In the genomic region with DNA sequence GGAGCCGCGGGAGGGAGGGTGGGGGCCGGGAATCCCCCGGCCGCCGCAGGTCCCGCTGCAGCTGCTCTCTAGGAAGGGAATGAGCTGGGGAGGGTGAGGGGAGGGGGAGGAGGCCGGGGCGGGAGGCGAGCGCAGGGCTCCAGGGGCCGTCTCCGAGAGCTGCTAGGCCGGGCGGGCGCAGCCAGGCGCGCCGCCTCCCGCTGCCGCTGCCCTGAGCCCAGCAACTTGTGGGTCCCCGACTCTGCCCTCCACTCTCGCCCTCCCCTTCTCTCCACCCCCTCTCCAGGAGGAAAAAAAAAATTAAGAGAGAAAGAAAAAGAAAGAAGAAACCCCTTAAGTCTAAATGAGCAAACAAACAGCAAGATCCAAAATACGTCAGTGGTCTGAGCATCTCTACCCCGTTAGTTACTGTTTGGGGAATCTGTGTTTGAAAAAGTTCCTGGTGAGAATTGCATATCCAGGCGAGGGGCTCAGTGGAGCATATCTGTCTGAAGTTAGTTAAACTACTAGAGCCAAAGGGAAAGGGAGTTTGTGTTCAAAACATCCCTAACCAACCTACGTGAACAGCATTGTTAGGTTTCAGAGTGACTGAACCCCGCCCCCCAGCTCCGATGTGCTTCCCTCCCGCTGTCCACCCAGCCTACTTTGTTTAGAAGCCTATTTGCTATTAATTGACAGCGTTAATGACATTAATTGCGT, we compare ENCODE assay signal across 8 mouse cellular contexts. TPM values are rescaled to one million over a fixed set of nuclear protein-coding genes. Genes with fewer than 3 reads are reported as not detected.
DNase-seq lines count a peak whose midpoint lies in the region; ATAC-seq lines count a peak whose summit lies in the region.

No protein-coding gene starts in this region.

- no peaks in the 10 kb centered on the region for H3K9me3 ChIP-seq in forebrain, embryonic 11.5 days (ENCODE audit: control insufficient read depth, low read length)
- no peaks in the 10 kb centered on the region for H3K9me3 ChIP-seq in intestine, embryonic 15.5 days
- no peaks in the 10 kb centered on the region for H3K9me3 ChIP-seq in liver, embryonic 11.5 days (ENCODE audit: control insufficient read depth, low read length)

- peak overlapping the region; percentile 85 for H3K4me3 ChIP-seq in forebrain, embryonic 11.5 days (ENCODE audit: low read depth, low read length)
- peak overlapping the region; percentile 81 for H3K4me3 ChIP-seq in intestine, embryonic 15.5 days (replicated peaks)
- H3K4me3 ChIP-seq in liver, embryonic 11.5 days (ENCODE audit: low read depth, low read length) = peak overlapping the region; percentile 71

- H3K4me1 ChIP-seq in forebrain, embryonic 11.5 days (replicated peaks; ENCODE audit: control insufficient read depth, insufficient read depth, low read length) = peaks cover 10% of the 10 kb centered on the region; the same call in 1 of the 2 replicates
- H3K4me1 ChIP-seq in intestine, embryonic 15.5 days (replicated peaks) = peaks cover 8% of the 10 kb centered on the region
- H3K4me1 ChIP-seq in liver, embryonic 11.5 days (replicated peaks; ENCODE audit: control insufficient read depth, insufficient read depth, low read length) = no peaks in the 10 kb centered on the region

- peak overlapping the region; percentile 54 for H3K4me2 ChIP-seq in forebrain, embryonic 11.5 days (ENCODE audit: low read depth, low read length, severe bottlenecking)
- H3K4me2 ChIP-seq in intestine, embryonic 15.5 days (replicated peaks) = peak overlapping the region; percentile 94
- H3K4me2 ChIP-seq in liver, embryonic 11.5 days = peak overlapping the region; percentile 81

- peak overlapping the region; percentile 99 for H3K27ac ChIP-seq in forebrain, embryonic 11.5 days (ENCODE audit: low read depth, low read length)
- no peak overlapping the region for H3K27ac ChIP-seq in intestine, embryonic 15.5 days
- H3K27ac ChIP-seq in liver, embryonic 11.5 days (ENCODE audit: low read depth, low read length) = 0 out of 2 replicates have a peak overlapping the region, but pooled peaks have one; percentile 25

- no peaks in the 10 kb centered on the region for H3K27me3 ChIP-seq in forebrain, embryonic 11.5 days (ENCODE audit: control insufficient read depth, insufficient read depth, low read length)
- peaks cover 19% of the 10 kb centered on the region for H3K27me3 ChIP-seq in intestine, embryonic 15.5 days (replicated peaks)
- H3K27me3 ChIP-seq in liver, embryonic 11.5 days (replicated peaks; ENCODE audit: control insufficient read depth, insufficient read depth, low read length) = peaks cover 67% of the 10 kb centered on the region

- H3K9ac ChIP-seq in forebrain, embryonic 11.5 days (ENCODE audit: low read length) = peak overlapping the region; percentile 99
- peak overlapping the region; percentile 34 for H3K9ac ChIP-seq in intestine, embryonic 15.5 days
- H3K9ac ChIP-seq in liver, embryonic 11.5 days (ENCODE audit: low read depth, low read length) = 0 out of 2 replicates have a peak overlapping the region, but pooled peaks have one; percentile 5

- under 1% methylated on average over 26 of the region's 32 CpGs for WGBS in forebrain, embryonic 11.5 days
- under 1% methylated on average over 29 of the region's 32 CpGs for WGBS in intestine, embryonic 15.5 days
- WGBS in liver, embryonic 11.5 days = under 1% methylated on average over 29 of the region's 32 CpGs

- DNase-seq in gastrocnemius, postnatal 10 days = peak; percentile 55
- DNase-seq in gastrocnemius, adult 18-20 months (ENCODE audit: low spot score) = no peak
- DNase-seq in adrenal gland, postnatal 10 days = peak; percentile 46
- peak; percentile 92 for DNase-seq in forebrain, embryonic 11.5 days (ENCODE audit: low spot score)
- peak; percentile 51 for DNase-seq in liver, embryonic 11.5 days (ENCODE audit: low spot score)
- peak; percentile 34 for DNase-seq in right cerebral cortex, postnatal 25 days

- H3K36me3 ChIP-seq in forebrain, embryonic 11.5 days (ENCODE audit: control insufficient read depth, insufficient read depth, low read length) = no peaks in the 10 kb centered on the region
- no peaks in the 10 kb centered on the region for H3K36me3 ChIP-seq in intestine, embryonic 15.5 days
- no peaks in the 10 kb centered on the region for H3K36me3 ChIP-seq in liver, embryonic 11.5 days (ENCODE audit: control insufficient read depth, insufficient read depth, low read length)

- peak; percentile 63 for ATAC-seq in forebrain, embryonic 11.5 days (replicated peaks; ENCODE audit: low FRiP score)
- peak; percentile 71 for ATAC-seq in intestine, embryonic 15.5 days
- ATAC-seq in liver, embryonic 11.5 days (replicated peaks; ENCODE audit: low FRiP score) = peak; percentile 51; the same call in 1 of the 2 replicates
- no peak for ATAC-seq in megakaryocyte-erythroid progenitor cell, adult 5-6 weeks (replicated peaks; ENCODE audit: low FRiP score, low TSS enrichment, poor library complexity, severe bottlenecking)

RNA-seq across cellular contexts. Expression of a gene that starts 5.1 kb away (rescaled TPM):
- total RNA-seq in gastrocnemius, postnatal 10 days (2021) = 1 to 10 TPM; 2.6 to 4.8 TPM
- total RNA-seq in gastrocnemius, adult 18-20 months (2021) = under 1 TPM; 0.07 to 0.09 TPM
- total RNA-seq in adrenal gland, postnatal 10 days (2021) = 1 to 10 TPM; 2.4 to 3.5 TPM
- polyA plus RNA-seq in forebrain, embryonic 11.5 days (2014; fragmentation: Nextera tagmentation; extraction: Ambion mirVana) = 20.8 and 22.5 TPM in 2 replicates
- polyA plus RNA-seq in intestine, embryonic 15.5 days (2015; fragmentation: Nextera tagmentation; extraction: Ambion mirVana) = 2.0 and 2.6 TPM in 2 replicates
- polyA plus RNA-seq in liver, embryonic 11.5 days (2014; fragmentation: Nextera tagmentation; extraction: Ambion mirVana) = 2.0 and 2.6 TPM in 2 replicates
- not detected in 2 replicates for total RNA-seq in megakaryocyte-erythroid progenitor cell, adult 5-6 weeks (2014; fragmentation: Nextera tagmentation)
- total RNA-seq in megakaryocyte-erythroid progenitor cell, adult 5-6 weeks (2017) = 0.05 TPM in 1 of 2 replicates, not detected in the other

Comparison
In these comparisons a context has a peak if more than half of its experiments do, and no peak if none do; other contexts are left out.
1. H3K9ac ChIP-seq: peak in every context shown above with its lines; median percentile 99 in forebrain, embryonic 11.5 days; 34 in intestine, embryonic 15.5 days; 5 in liver, embryonic 11.5 days.